Mouse (Mus musculus) left cerebral cortex, postnatal 25 days (tissue): ENCODE data around the gene Fam161b. TPM values are rescaled to one million over a fixed set of nuclear protein-coding genes. Genes with fewer than 3 reads are reported as not detected.

Experiments
- DNase-seq, 2 experiments: peaks; one replicate each; pipeline ENCODE4 v3.0.0; 2022; ENCODE audit warnings: low spot score in 2 of 2, mixed read lengths in 1 of 2
- intact Hi-C: fragments of 180-260 bp; cut with DNase I; formaldehyde crosslinking; loops from one replicate; pipeline ENCODE4 v1.15.1; 2025
- total RNA-seq, 2 experiments: library from RNA; stranded (reverse); gene quantifications; 2 replicates each; pipeline ENCODE4 v1.2.3; 2021

Fam161b gene
- 10 to 100 TPM; 11.3 to 11.6 TPM for total RNA-seq

GRCm38 (mm10) chr12:84361555-84362489 is at the start of gene Fam161b, which contains the start of gene Coq6:
TSS of gene Fam161b (minus strand) at chr12:84361833.
TSS of gene Coq6 (plus strand) at chr12:84361657.
- DNase-seq = peak; percentile 96 to 99
- intact Hi-C loops = loop anchor here (5.0 kb wide), 1 partner anchor 45 kb away; the partner anchor contains the start of genes Bbof1 and Entpd5

DNA sequence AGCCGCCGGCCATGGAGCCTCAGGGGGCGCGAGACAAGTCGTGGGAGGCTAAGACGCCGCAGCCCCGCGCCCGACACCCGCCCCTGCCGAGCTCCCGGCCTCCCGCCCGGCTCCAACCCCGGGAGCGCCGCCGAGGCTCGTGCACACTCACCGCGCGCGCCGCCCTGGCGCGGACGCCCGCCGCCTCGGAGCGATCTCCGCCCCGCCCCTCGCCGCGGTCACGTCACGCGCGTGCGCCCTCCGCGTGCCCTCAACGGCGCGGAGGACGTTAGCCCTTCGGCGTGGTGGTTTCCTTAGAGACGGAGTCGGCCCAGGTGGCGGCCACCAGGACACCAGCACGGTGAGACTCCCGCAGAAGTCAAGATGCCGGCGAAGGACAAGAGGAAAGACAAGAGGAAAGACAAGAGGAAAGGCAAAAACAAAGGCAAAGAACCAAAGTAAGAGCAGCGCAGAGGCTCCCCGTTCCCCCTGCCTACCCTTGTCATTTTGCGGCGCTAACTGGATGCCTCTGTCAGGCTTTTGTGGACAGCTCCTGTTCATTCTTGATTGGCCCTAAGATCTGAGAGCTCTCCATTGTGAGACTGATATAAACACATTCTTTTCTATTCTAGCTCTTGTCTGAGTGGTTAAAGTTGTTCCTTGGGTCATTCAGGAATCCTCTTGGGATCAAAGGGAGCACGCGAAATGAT is 47.3 kb upstream of the Fam161b start, which contains the start of the genes Entpd5 and Bbof1:
Gene Entpd5, minus strand, starts transcription at position 211 of the 689 bp plus-strand sequence.
Gene Bbof1, plus strand, starts transcription at position 253 of the 689 bp plus-strand sequence.
- DNase-seq = peak; percentile 93 to 94
- intact Hi-C loops = loop anchor here (5.0 kb wide), 1 partner anchor 47 kb away; the partner anchor contains the start of genes Coq6 and Fam161b

GRCm38 (mm10) chr12:84407874-84408818 is 46.5 kb upstream of the Fam161b start:
- peak; percentile 31 to 46 for DNase-seq
- intact Hi-C loops = loop anchor here (5.0 kb wide), 1 partner anchor 46 kb away; the partner anchor contains the start of genes Coq6 and Fam161b

- intact Hi-C loops = loop anchor here (5.0 kb wide), 1 partner anchor 45 kb away; the partner anchor contains the start of genes Coq6 and Fam161b
- no peak for DNase-seq
Observed at GRCm38 (mm10) chr12:84407259-84407658, 45.6 kb upstream of the Fam161b start.

- no peak for DNase-seq
- intact Hi-C loops = no loop called here
Observed at GRCm38 (mm10) chr12:84404541-84404940, 42.9 kb upstream of the Fam161b start.

DNA sequence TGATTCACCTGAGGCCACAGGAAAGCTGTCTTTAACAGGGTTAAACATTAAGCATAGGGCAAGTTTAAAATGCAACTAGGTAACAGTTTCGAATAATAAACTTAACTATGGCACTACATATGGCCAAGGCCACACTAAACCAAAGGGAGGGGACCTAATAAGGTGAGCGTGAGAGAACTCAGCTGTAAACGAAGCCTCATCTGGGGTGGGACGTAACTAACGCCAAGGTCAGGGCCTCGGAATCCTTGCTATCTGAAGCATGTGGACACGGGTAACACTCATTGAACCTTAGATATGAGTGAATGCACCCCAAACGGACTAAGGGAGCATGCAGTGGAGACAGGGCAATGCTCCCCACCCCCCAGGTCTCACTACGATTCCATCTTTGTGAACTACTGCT is 41.3 kb upstream of the Fam161b start:
- DNase-seq = no peak
- intact Hi-C loops = no loop called here

DNA sequence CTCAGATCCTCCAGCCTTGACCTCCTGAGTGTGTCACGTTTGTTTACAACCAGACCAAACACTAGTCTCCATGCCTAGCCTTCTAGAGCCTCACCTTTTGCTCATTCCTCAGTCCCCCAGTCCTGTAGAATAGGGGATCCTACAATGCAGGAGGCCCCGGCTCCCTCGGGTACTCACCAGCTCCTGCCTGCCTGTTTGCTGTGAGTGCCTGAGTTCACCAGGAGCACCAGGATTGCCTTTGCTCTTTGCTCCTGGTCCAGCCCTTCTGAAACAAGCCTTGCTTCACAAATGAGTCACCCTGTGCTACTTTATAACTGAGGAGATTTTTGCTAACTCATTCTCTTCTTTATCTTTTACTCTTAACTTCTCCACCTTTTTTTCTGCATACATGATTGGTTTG is 39.0 kb upstream of the Fam161b start:
- intact Hi-C loops = no loop called here

GRCm38 (mm10) chr12:84400068-84400467 is 38.4 kb upstream of the Fam161b start:
- intact Hi-C loops = no loop called here
- no peak for DNase-seq

More for the DNA sequence above, 39.0 kb upstream of the Fam161b start:
- no peak for DNase-seq

- intact Hi-C loops = no loop called here
- no peak for DNase-seq
Observed at GRCm38 (mm10) chr12:84399663-84400062, 38.0 kb upstream of the Fam161b start.

- no peak for DNase-seq
- intact Hi-C loops = no loop called here
Observed at GRCm38 (mm10) chr12:84399135-84399534, 37.5 kb upstream of the Fam161b start.

- DNase-seq = no peak
- intact Hi-C loops = no loop called here
Observed at GRCm38 (mm10) chr12:84398629-84399028, 37.0 kb upstream of the Fam161b start.

GRCm38 (mm10) chr12:84397685-84398084 is 36.1 kb upstream of the Fam161b start:
- intact Hi-C loops = no loop called here
- no peak for DNase-seq

- DNase-seq = no peak
- intact Hi-C loops = no loop called here
Observed at GRCm38 (mm10) chr12:84396947-84397679, 35.5 kb upstream of the Fam161b start.

GRCm38 (mm10) chr12:84393847-84394246 is 32.2 kb upstream of the Fam161b start:
- intact Hi-C loops = no loop called here
- no peak for DNase-seq

- no peak for DNase-seq
Observed at GRCm38 (mm10) chr12:84392681-84393080, 31.0 kb upstream of the Fam161b start.

DNA sequence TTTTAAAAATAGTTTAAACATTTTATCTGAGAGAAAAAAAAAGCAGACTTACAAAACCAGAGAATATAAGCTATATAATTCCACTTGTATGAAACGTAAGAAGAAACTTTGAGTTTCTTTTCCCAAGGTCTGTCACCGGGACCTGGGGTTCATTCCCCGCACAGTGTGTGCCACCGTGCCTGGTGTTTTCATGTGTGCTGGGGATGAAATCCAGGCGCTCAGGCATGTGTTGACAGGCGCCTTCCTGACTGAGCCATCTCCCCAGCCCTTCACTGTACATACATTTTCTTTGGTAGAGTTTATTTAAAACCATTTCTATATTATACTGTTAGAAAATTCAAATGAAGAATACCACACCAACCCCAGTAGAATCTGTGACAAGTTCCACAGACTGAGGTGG is 28.7 kb upstream of the Fam161b start:
- DNase-seq = no peak
- intact Hi-C loops = no loop called here

More at GRCm38 (mm10) chr12:84392681-84393080, 31.0 kb upstream of the Fam161b start:
- intact Hi-C loops = no loop called here

DNA sequence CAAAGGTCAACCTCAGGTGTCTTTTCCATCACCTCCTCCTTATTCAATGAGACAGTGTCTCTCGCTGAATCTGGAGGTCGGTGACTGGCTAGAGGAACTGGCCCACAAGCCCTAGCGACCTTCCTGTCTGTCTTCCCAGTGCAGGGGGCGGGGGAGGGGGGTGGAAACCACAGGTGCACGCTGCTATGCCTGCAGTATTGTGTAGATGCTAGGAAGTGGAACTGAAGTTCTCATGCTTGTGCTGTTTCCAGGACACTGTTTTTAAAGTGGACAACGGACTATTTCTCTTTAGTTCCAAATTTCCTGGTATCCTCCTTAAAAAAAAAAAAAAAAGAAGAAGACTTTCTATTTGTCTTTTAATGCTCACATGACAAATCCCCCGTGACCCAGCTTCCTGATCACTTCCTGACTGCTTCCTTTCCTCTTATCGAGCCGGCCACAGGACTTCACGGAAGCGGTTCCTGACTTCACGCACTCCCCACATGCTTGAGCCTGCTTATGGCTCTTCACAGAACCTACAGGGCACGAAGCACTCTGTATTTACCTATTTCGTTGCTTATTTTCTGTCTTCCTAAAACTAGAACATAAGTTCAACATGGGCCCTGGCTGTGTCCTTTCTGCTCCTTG is 27.3 kb upstream of the Fam161b start:
- intact Hi-C loops = no loop called here
- DNase-seq = no peak

DNA sequence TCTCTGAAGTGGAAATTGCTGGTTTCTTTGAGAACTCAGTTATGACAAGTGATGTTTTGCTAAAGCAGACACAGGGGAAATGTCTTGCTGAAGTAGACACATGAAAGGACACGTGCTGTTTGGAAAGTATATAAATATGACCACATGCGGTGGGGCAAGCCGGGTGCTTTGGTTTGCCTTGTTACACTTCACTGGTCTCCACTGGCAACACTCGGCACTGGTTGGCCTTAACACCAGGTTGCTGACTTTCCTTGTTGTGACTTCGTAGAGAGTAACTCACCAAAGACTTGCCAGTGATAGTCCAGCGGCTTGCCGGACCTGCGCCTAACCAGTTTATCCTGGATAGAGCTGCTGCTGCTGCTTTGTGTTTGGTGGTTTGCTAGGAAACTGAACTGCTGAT is 26.5 kb upstream of the Fam161b start:
- no peak for DNase-seq
- intact Hi-C loops = no loop called here
